Mouse (Mus musculus) neural tube, embryonic 12.5 days (tissue): ENCODE results near the gene Slc35a3. TPM values are rescaled to one million over a fixed set of nuclear protein-coding genes. Genes with fewer than 3 reads are reported as not detected.

Experiments
- ATAC-seq: fragments of 200-750 bp; cut with Nextera tagmentation; 2 replicates; pipeline ENCODE4 v1.8.0; 2017; ENCODE audit warnings: low read depth, mild to moderate bottlenecking, moderate TSS enrichment, moderate library complexity; ENCODE audit not compliant: low FRiP score
- H3K27ac ChIP-seq: fragments of 300-500 bp; sonication (generic); 2 replicates; pipeline ENCODE4 v1.5.1; 2016
- H3K27me3 ChIP-seq: fragments of 300-500 bp; sonication (generic); replicated peaks from 2 replicates; pipeline ENCODE4 v1.6.1; 2016; ENCODE audit warnings: mild to moderate bottlenecking
- H3K36me3 ChIP-seq: fragments of 300-500 bp; sonication (generic); 2 replicates; pipeline ENCODE4 v1.6.1; 2016; ENCODE audit warnings: mild to moderate bottlenecking
- H3K4me1 ChIP-seq: fragments of 300-500 bp; sonication (generic); 2 replicates; pipeline ENCODE4 v1.6.1; 2016
- H3K4me2 ChIP-seq: fragments of 300-500 bp; sonication (generic); replicated peaks from 2 replicates; pipeline ENCODE4 v1.6.1; 2016; ENCODE audit warnings: mild to moderate bottlenecking
- H3K4me3 ChIP-seq: fragments of 300-500 bp; sonication (generic); 2 replicates; pipeline ENCODE4 v1.5.1; 2016
- H3K9ac ChIP-seq: fragments of 300-500 bp; sonication (generic); 2 replicates; pipeline ENCODE4 v1.6.1; 2016; ENCODE audit warnings: mild to moderate bottlenecking
- H3K9me3 ChIP-seq: fragments of 300-500 bp; sonication (generic); 2 replicates; pipeline ENCODE4 v1.6.1; 2016; ENCODE audit warnings: mild to moderate bottlenecking
- WGBS: fragments of 180-500 bp; shearing (Covaris S2); methylation state at CpG from one replicate; pipeline ENCODE4 v1.1.7; 2016; 5-methylcytosine and 5-hydroxymethylcytosine counted together
- polyA plus RNA-seq: library from polyadenylated mRNA; unstranded; fragments of >200 nt; fragmentation: Nextera tagmentation; extraction: Ambion mirVana; gene quantifications from 2 replicates; pipeline ENCODE4 v1.2.1, GENCODE M21; 2016

The Slc35a3 gene
- polyA plus RNA-seq, 1 experiment from 2014 or later: 9.1 TPM

DNA sequence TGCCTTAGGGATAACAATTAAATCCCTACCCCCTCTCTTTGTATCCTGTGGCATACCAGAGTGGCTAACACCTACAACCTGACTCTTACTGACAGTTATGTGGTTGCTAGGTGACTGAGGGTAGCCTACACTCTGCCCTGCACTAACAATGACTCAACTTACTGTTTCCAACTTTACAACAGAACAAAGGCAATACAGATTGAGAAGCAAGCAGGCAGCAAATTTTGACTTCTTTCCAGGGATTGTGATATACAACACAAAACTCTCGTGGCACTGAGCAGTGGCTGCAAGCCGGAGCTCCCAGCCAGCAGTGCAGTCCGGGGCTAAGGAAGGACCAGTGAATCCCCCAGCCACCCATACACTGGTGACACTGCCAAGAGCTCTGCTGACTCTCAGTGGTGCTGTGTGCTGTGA lies 60.6 kb downstream of the Slc35a3 start:
- WGBS: 59% methylated on average over 3 of the region's 3 CpGs
- Histone ChIP-seq H3K4me1 (peaks cover 10% of the 10 kb centered on the region; the same call in 1 of the 2 replicates), H3K4me3 (no peak overlapping the region), H3K36me3 (peaks cover 16% of the 10 kb centered on the region; the same call in 1 of the 2 replicates), H3K27ac (no peak overlapping the region), H3K9me3 (no peaks in the 10 kb centered on the region), H3K4me2 (no peak overlapping the region), H3K9ac (no peak overlapping the region), H3K27me3 (no peaks in the 10 kb centered on the region)
- ATAC-seq: no peak

DNA sequence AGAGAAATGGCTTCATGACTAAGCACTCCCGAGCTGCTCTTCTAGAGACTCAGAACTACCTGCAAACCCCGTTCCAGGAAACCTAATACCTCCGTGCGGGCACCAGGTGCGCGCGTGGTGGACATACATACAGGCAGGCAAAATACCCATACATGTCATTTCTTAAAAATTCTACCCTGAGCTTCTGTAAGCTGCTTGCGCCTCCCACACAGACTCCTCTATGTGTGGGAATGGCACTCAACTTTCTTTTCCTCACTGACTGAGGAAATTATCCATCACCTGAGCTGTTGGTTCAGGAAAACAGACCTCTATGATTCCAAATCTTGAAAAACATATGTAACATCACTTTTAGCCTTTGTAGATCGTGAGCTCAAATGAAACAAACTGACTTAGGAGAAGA lies 61.9 kb downstream of the Slc35a3 start:
- peaks cover 29% of the 10 kb centered on the region for H3K36me3 ChIP-seq
- 97% methylated on average over 9 of the region's 9 CpGs for WGBS

DNA sequence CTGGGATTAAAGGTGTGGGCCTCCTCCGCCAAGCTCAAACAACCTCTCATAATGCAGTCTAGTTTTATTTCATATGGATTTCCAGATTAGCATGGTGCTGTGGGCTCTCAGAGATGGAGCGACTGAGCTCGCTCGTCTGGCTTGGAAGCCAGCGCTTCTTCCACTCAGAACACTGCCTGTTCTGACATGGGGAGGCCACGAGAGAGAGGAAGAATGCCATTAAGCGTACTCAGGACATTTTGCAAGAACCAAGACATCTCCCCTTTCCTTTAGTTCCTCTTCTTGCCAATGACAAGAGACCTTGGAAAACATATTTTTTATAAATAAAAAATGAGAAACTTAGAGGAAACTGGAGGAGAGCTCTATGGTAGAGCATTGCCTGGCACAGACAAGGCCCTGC lies 63.8 kb downstream of the Slc35a3 start:
- no peak for ATAC-seq
- WGBS: 92% methylated on average over 7 of the region's 7 CpGs
- Histone ChIP-seq H3K4me2 (no peak overlapping the region), H3K27ac (no peak overlapping the region), H3K4me3 (no peak overlapping the region), H3K27me3 (no peaks in the 10 kb centered on the region), H3K36me3 (peaks cover 42% of the 10 kb centered on the region), H3K9ac (no peak overlapping the region), H3K4me1 (peaks cover 10% of the 10 kb centered on the region; the same call in 1 of the 2 replicates), H3K9me3 (no peaks in the 10 kb centered on the region)

More for the DNA sequence above, 61.9 kb downstream of the Slc35a3 start:
- H3K27me3 ChIP-seq: no peaks in the 10 kb centered on the region
- no peaks in the 10 kb centered on the region for H3K9me3 ChIP-seq
- H3K4me1 ChIP-seq: peaks cover 10% of the 10 kb centered on the region; the same call in 1 of the 2 replicates
- ATAC-seq: no peak
- no peak overlapping the region for H3K4me3 ChIP-seq
- no peak overlapping the region for H3K27ac ChIP-seq
- no peak overlapping the region for H3K4me2 ChIP-seq
- no peak overlapping the region for H3K9ac ChIP-seq

DNA sequence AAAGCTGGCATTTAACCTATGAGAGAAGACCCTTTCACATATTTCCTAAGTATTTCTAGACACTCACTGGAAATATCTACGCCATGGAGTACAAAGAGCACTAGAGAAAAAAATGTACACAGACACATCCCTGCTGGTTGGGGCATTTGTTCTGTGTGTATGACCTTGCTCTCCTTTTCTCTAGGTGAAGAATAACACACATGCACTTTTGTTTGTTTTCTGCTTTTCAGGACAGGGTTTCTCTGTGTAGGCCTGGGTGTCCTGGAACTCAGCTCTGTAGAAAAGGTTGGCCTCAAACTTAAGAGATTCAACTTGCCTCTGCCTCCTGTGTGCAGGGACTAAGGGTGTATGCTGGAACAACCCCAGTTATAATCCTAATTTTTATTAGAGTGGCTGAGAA lies 66.2 kb downstream of the Slc35a3 start:
- H3K27ac ChIP-seq: no peak overlapping the region
- H3K9me3 ChIP-seq: no peaks in the 10 kb centered on the region
- H3K27me3 ChIP-seq: no peaks in the 10 kb centered on the region
- H3K9ac ChIP-seq: no peak overlapping the region
- WGBS: 96% methylated on average over 1 of the region's 1 CpGs
- ATAC-seq: no peak
- no peak overlapping the region for H3K4me2 ChIP-seq
- peaks cover 59% of the 10 kb centered on the region for H3K36me3 ChIP-seq
- no peaks in the 10 kb centered on the region for H3K4me1 ChIP-seq
- H3K4me3 ChIP-seq: no peak overlapping the region

DNA sequence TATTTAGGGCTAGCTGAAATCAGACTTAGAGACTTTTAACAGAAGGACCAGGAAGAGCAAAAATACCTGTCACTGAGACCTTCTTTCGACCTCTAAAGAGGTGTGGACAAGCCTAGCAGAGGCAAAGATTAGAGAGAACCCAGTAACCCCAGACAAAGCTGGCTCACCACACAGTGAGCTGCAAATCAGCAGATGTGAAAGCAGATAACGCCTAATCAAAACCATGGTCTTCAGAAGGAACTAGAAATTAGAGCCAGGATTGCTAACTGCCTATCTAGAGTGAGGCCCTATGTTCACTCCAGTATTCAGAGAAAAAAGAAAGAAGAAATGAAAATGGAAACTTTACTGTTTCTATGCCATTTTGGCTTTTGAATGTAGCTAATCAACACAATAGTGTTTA lies 70.3 kb downstream of the Slc35a3 start:
- no peaks in the 10 kb centered on the region for H3K9me3 ChIP-seq
- ATAC-seq: no peak
- H3K36me3 ChIP-seq: peaks cover 79% of the 10 kb centered on the region
- H3K4me1 ChIP-seq: no peaks in the 10 kb centered on the region
- 93% methylated on average over 2 of the region's 2 CpGs for WGBS
- no peak overlapping the region for H3K4me2 ChIP-seq
- H3K27me3 ChIP-seq: no peaks in the 10 kb centered on the region
- H3K9ac ChIP-seq: no peak overlapping the region
- no peak overlapping the region for H3K4me3 ChIP-seq
- H3K27ac ChIP-seq: no peak overlapping the region

DNA sequence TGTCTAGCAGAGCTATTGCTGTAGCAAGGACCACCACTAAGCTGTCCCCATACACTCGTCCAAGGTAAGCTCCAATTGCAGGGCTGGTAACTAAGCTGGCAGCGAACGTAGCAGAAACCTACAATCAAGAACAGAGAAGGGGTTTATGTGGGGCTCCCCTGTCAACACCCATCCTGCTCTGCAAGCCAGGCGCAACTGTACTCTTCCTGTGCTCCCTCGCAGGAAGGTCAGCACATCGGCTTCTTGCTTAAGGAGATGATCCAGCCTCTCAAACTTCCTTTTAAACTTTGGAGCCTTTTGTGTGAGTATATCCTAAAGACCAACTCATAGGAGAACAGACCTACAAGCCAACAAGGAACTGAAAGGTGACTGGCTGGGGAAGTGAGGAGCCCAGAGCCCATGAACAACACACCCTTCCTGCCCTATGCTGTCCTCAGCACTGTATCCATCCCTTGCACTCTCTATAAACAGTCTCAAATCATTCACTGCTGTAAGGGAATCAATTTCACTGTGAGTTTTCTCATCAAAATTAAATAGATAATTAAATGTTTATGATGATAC lies 70.7 kb downstream of the Slc35a3 start:
- no peaks in the 10 kb centered on the region for H3K27me3 ChIP-seq
- no peak overlapping the region for H3K4me3 ChIP-seq
- H3K9ac ChIP-seq: no peak overlapping the region
- no peaks in the 10 kb centered on the region for H3K4me1 ChIP-seq
- H3K4me2 ChIP-seq: no peak overlapping the region
- H3K27ac ChIP-seq: no peak overlapping the region
- no peaks in the 10 kb centered on the region for H3K9me3 ChIP-seq
- WGBS: 97% methylated on average over 6 of the region's 6 CpGs
- peaks cover 78% of the 10 kb centered on the region for H3K36me3 ChIP-seq
- ATAC-seq: no peak

DNA sequence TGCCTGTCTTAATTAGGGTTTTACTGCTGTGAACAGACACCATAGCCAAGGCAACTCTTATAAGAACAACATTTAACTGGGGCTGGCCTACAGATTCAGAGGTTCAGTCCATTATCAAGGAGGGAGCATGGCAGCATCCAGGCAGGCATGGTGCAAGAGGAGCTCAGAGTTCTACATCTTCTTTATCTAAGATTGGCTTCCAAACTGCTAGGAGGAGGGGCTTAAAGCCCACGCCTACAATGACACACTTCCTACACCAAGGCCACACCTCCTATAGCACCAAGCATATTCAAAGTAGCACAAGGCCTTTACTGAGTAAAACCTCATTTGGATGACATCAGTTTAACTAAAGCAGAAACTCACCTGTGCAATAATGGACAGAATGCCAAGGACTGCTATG lies 72.6 kb downstream of the Slc35a3 start:
- Histone ChIP-seq H3K36me3 (peaks cover 78% of the 10 kb centered on the region), H3K4me3 (no peak overlapping the region), H3K4me1 (no peaks in the 10 kb centered on the region), H3K9ac (no peak overlapping the region), H3K4me2 (no peak overlapping the region), H3K27me3 (no peaks in the 10 kb centered on the region), H3K27ac (no peak overlapping the region), H3K9me3 (no peaks in the 10 kb centered on the region)
- WGBS: 87% methylated on average over 1 of the region's 1 CpGs
- ATAC-seq: no peak

DNA sequence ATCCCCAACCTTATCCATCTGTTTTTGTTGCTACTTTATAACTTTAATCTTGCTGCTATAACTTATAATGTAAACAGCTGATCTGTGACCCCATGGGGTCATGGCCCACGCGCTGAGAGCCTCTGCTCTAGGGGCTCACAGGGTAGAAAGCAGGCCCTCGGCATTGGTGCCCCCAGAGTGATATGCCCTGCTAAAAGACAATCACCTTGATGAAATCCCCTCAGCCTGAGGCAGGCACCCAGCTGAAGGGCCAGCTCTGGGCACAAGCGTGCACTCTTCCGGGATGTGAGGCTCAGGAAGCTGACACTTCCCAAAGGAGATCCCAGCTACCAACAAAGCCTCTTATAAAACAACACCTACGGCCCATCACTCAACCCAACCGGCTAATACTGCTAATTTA lies 74.1 kb downstream of the Slc35a3 start:
- H3K4me2 ChIP-seq: no peak overlapping the region
- H3K9me3 ChIP-seq: no peaks in the 10 kb centered on the region
- H3K27ac ChIP-seq: no peak overlapping the region
- peaks cover 83% of the 10 kb centered on the region for H3K36me3 ChIP-seq
- H3K4me1 ChIP-seq: no peaks in the 10 kb centered on the region
- ATAC-seq: no peak
- H3K4me3 ChIP-seq: no peak overlapping the region
- H3K27me3 ChIP-seq: no peaks in the 10 kb centered on the region
- 89% methylated on average over 7 of the region's 7 CpGs for WGBS
- no peak overlapping the region for H3K9ac ChIP-seq

DNA sequence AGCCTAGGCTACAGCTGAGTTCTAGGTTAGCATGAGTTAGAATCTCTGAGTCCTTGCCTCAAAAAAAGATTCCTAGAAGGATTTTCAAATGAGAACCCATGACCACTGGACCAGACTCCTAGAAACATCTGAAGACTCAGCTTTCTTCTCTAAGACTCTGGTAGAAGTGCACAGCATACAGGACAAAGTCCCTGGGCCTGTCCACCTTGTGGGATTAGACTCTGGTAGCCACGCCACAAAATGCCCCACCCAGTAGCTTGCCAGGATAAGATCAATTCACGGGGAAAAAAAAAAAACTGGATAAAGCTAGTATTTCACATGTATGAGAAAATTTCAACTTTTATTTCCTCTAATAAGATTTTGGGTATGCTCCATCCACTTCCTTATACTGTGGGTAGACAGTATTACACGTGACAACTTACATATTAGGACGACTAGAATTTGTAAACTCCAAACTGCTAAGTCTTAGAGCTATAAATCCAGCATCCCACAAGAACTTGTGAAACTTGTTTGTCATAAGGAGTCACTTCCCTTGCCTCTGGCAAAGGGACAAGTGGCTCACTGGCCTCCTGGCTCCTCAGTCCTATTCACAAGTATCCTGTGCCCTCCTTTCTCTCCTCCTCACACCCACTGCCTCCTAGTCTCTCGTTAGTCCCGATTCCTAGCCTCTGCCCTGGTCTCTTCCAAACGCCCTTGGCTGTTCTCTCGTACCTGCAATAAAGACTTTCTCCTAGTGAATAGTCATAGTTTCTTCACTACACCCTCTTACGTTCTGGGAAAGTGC lies 74.7 kb downstream of the Slc35a3 start:
- H3K36me3 ChIP-seq: peaks cover 83% of the 10 kb centered on the region

DNA sequence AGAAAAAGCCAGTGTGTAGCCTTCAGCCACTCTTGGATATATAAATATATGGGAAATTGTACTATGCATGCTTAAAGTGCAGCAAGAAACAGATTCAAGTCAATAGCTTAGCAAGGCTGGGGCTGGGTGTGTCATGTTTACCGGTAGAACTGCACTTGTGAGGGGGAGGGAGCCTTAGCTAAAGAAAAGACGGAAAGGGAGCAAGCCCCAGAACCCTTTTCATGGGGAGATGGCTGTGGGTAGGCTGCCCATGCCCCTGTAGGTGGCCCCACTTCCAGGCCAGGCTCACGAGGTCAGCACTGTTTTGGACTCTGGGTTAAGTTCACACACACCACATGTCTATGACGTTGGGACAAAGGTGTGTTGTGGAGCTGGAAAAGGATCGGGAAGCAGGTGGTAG lies 76.8 kb downstream of the Slc35a3 start:
- Histone ChIP-seq H3K4me1 (no peaks in the 10 kb centered on the region), H3K9ac (no peak overlapping the region), H3K9me3 (no peaks in the 10 kb centered on the region), H3K4me2 (no peak overlapping the region), H3K27ac (no peak overlapping the region), H3K36me3 (peaks cover 73% of the 10 kb centered on the region), H3K4me3 (no peak overlapping the region), H3K27me3 (no peaks in the 10 kb centered on the region)
- 78% methylated on average over 5 of the region's 5 CpGs for WGBS
- ATAC-seq: no peak

More for the DNA sequence above, 74.7 kb downstream of the Slc35a3 start:
- no peaks in the 10 kb centered on the region for H3K4me1 ChIP-seq
- no peak overlapping the region for H3K4me3 ChIP-seq
- WGBS: 88% methylated on average over 9 of the region's 9 CpGs
- no peak overlapping the region for H3K9ac ChIP-seq
- no peak overlapping the region for H3K27ac ChIP-seq
- ATAC-seq: no peak
- H3K9me3 ChIP-seq: no peaks in the 10 kb centered on the region
- no peak overlapping the region for H3K4me2 ChIP-seq
- no peaks in the 10 kb centered on the region for H3K27me3 ChIP-seq

DNA sequence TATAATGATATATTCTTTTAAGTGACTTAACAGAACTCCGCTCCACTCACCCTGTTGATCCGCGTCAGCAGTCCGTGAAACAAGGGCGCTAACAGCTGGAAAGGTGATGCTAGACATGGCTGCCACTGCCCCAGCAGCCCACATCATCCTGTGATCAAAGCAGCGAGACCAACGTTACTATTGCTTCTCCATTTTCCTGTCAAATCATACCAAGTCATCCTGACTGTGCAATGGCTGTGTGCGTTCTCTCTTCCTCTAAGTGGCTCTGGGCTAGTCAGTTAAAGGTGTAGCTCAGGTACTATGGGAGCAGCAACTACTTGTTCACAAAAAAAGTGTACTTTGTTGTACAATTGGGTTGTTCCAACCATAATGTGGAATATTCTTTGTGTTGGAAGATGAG lies 77.8 kb downstream of the Slc35a3 start:
- no peak overlapping the region for H3K9ac ChIP-seq
- no peaks in the 10 kb centered on the region for H3K27me3 ChIP-seq
- H3K27ac ChIP-seq: no peak overlapping the region
- no peak for ATAC-seq
- no peaks in the 10 kb centered on the region for H3K9me3 ChIP-seq
- H3K4me1 ChIP-seq: no peaks in the 10 kb centered on the region
- peaks cover 72% of the 10 kb centered on the region for H3K36me3 ChIP-seq
- 94% methylated on average over 8 of the region's 8 CpGs for WGBS
- no peak overlapping the region for H3K4me3 ChIP-seq
- no peak overlapping the region for H3K4me2 ChIP-seq

DNA sequence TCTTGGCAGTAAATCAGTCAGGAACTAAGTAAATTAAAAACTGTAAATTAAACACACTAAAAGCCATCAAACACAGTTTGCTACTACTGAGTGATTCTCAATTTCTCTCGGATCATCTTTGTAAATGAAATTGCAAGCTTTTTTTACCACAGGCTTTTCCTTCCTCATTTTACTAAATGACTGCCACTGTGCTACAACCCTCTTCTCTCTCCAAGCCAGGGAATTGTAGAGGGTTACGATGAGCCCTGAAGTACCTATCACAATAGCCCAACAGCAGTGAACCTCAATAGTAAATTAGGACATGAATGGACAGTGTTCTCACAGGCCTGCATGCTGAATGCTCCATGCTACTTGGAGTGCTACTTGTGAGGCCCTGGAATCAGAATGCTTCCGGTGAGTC lies 78.5 kb downstream of the Slc35a3 start:
- Histone ChIP-seq H3K36me3 (peaks cover 68% of the 10 kb centered on the region), H3K4me1 (no peaks in the 10 kb centered on the region), H3K27me3 (no peaks in the 10 kb centered on the region), H3K27ac (no peak overlapping the region), H3K9me3 (no peaks in the 10 kb centered on the region), H3K4me3 (no peak overlapping the region), H3K9ac (no peak overlapping the region), H3K4me2 (no peak overlapping the region)
- WGBS: 82% methylated on average over 3 of the region's 3 CpGs
- ATAC-seq: no peak

DNA sequence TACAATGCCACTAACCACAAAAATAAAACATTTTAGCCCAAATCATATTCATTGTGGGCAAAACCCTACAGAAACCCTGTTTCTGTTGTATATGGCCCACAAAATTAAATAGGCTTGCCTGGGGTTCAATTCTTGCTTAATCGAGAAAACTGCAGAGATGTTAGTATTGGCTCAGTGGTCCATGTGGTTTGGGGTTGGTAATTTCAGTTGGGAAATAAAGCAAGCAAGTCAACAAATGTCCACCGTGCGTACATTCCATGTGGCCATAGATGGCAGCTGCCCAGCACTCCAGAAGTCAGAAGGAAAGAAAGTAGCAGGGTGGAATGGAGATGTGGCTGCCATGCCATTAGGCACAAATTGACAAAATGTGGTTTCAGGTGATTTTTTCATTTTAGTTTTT lies 79.7 kb downstream of the Slc35a3 start:
- no peak overlapping the region for H3K4me2 ChIP-seq
- ATAC-seq: no peak
- H3K36me3 ChIP-seq: peaks cover 64% of the 10 kb centered on the region
- no peak overlapping the region for H3K9ac ChIP-seq
- WGBS: 93% methylated on average over 3 of the region's 3 CpGs
- H3K4me3 ChIP-seq: no peak overlapping the region
- H3K4me1 ChIP-seq: no peaks in the 10 kb centered on the region
- no peaks in the 10 kb centered on the region for H3K9me3 ChIP-seq
- H3K27ac ChIP-seq: no peak overlapping the region
- H3K27me3 ChIP-seq: no peaks in the 10 kb centered on the region
